Mouse (Mus musculus) liver, embryonic 14.5 days (tissue): Measurements from ENCODE around the gene Gpr146.

Experiments
- CTCF ChIP-seq: IDR thresholded peaks from 2 replicates; pipeline ENCODE4 v1.5.1; 2016; ENCODE audit warnings: antibody characterized with exemption, low read depth, control low read depth
- EP300 ChIP-seq: IDR thresholded peaks from 2 replicates; pipeline ENCODE4 v1.6.1; 2016; ENCODE audit warnings: antibody characterized with exemption, low read depth

- no peak for TF ChIP-seq CTCF
- TF ChIP-seq EP300: no peak
These were observed 60.9 kb downstream of the Gpr146 start for GRCm38 (mm10) chr5:139438440-139438839.
